Mouse (Mus musculus): Measurements from ENCODE around the gene Hook2.

DNA sequence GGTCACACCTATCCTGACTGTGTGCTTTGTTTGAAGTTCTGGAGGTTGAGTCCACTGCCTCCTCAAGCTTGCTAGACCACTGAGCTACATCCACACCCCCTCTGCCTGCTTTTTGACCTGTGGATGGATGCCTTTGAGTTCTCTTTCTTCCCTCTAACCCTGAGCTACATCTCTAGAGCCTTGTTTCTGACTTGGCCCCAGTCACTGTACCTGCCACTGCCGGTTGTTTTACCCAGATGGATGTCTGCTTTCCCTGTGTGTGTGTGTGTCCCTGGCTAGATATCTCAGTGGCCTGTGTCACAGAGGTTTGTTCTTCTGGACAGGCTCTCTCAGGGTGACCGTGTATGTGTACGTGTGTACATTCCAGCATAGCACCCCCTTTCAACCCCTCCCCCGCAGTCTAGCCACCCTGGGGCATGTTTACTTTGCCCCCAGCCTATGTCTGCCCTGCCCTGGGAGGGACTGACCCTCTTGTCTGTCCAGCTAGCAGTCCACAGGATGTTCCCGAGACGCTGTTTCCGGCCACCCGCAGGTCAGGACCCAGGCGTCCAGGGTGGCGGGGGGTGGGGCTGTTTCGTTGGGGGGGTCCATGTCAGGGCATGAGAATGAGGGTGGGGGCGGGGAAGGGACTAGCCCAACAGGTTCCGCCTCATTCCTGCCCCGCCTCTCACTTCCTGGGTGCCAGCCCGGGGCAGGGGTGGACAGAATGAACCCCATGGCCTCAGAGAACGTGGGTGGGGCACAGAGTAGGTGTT is 5.9 kb upstream of the Hook2 start:
- TF ChIP-seq CTCF (IDR thresholded peaks at IDR 0.05; ENCODE audit: low read depth) = no peak
- TF ChIP-seq EP300 (IDR thresholded peaks at IDR 0.05; ENCODE audit: low read depth) = no peak

Data from heart, postnatal 0 days (tissue).